Mouse (Mus musculus): ENCODE measurements at regions not wholly inside any gene's neighbourhood (a gene's known extent, or its start where the extent isn't known, plus 50 kb on each side); places are given as distances from the start of the nearest gene placed in this dataset.

DNA sequence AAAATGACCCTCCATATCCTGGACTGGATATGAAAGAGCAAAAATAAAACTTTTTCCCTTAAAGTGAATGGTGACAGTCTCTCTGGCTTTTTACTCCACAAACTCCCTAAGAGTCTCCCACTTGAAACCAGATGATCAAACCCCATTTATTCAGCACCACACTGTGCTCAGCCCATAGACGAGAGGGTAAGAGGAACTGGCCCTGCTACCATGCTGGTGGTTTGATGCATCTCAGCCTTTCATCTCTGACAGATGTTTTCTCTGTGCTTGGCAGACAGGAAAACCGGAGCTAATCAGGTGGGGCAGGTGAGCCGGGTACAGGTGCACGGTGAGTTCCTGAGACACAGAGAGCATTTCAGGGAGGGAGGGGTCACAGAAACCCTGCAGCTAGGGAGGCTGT lies 631.8 kb downstream of the Defb40 start:
- no peaks in the 10 kb centered on the region for H3K27me3 ChIP-seq (ENCODE audit: control insufficient read depth, insufficient read depth, low read length)
- no peak for ATAC-seq (replicated peaks; ENCODE audit: low FRiP score)
- WGBS = 70% methylated on average over 4 of the region's 4 CpGs

GRCm38 (mm10) chr8:18345322-18345721 lies 632.7 kb downstream of the Defb40 start:
- H3K27ac ChIP-seq (ENCODE audit: low read depth, low read length) = no peak overlapping the region
- ATAC-seq (replicated peaks; ENCODE audit: low FRiP score) (peak; percentile 85), DNase-seq (ENCODE audit: low spot score) (peak; percentile 74)
- H3K27me3 ChIP-seq (ENCODE audit: control insufficient read depth, insufficient read depth, low read length) = no peaks in the 10 kb centered on the region
- no peaks in the 10 kb centered on the region for H3K36me3 ChIP-seq (ENCODE audit: control insufficient read depth, insufficient read depth, low read length)
- 36% methylated on average over 6 of the region's 6 CpGs for WGBS
- no peaks in the 10 kb centered on the region for H3K4me1 ChIP-seq (replicated peaks; ENCODE audit: control insufficient read depth, insufficient read depth, low read length)
- H3K9me3 ChIP-seq (ENCODE audit: control insufficient read depth, low read length) = no peaks in the 10 kb centered on the region
- H3K4me2 ChIP-seq (ENCODE audit: low read depth, low read length, severe bottlenecking) = no peak overlapping the region
- H3K9ac ChIP-seq (ENCODE audit: low read length) = no peak overlapping the region
- no peak overlapping the region for H3K4me3 ChIP-seq (ENCODE audit: low read depth, low read length)

More for the DNA sequence above, 631.8 kb downstream of the Defb40 start:
- Histone ChIP-seq H3K4me3 (ENCODE audit: low read depth, low read length) (no peak overlapping the region), H3K27ac (ENCODE audit: low read depth, low read length) (no peak overlapping the region), H3K36me3 (ENCODE audit: control insufficient read depth, insufficient read depth, low read length) (no peaks in the 10 kb centered on the region), H3K9me3 (ENCODE audit: control insufficient read depth, low read length) (no peaks in the 10 kb centered on the region), H3K4me1 (replicated peaks; ENCODE audit: control insufficient read depth, insufficient read depth, low read length) (no peaks in the 10 kb centered on the region), H3K4me2 (ENCODE audit: low read depth, low read length, severe bottlenecking) (no peak overlapping the region), H3K9ac (ENCODE audit: low read length) (no peak overlapping the region)
- DNase-seq (ENCODE audit: low spot score) = no peak

- H3K4me3 ChIP-seq (ENCODE audit: low read depth, low read length) = no peak overlapping the region
- DNase-seq (ENCODE audit: low spot score) = no peak
- H3K27me3 ChIP-seq (ENCODE audit: control insufficient read depth, insufficient read depth, low read length) = no peaks in the 10 kb centered on the region
- no peak overlapping the region for H3K9ac ChIP-seq (ENCODE audit: low read length)
- H3K36me3 ChIP-seq (ENCODE audit: control insufficient read depth, insufficient read depth, low read length) = no peaks in the 10 kb centered on the region
- no peak overlapping the region for H3K4me2 ChIP-seq (ENCODE audit: low read depth, low read length, severe bottlenecking)
- no peaks in the 10 kb centered on the region for H3K9me3 ChIP-seq (ENCODE audit: control insufficient read depth, low read length)
- WGBS = 77% methylated on average over 5 of the region's 5 CpGs
- H3K4me1 ChIP-seq (replicated peaks; ENCODE audit: control insufficient read depth, insufficient read depth, low read length) = no peaks in the 10 kb centered on the region
- ATAC-seq (replicated peaks; ENCODE audit: low FRiP score) = peak; percentile 28; the same call in 1 of the 2 replicates
- H3K27ac ChIP-seq (ENCODE audit: low read depth, low read length) = no peak overlapping the region
These were observed 633.2 kb downstream of the Defb40 start for GRCm38 (mm10) chr8:18344838-18345237.

DNA sequence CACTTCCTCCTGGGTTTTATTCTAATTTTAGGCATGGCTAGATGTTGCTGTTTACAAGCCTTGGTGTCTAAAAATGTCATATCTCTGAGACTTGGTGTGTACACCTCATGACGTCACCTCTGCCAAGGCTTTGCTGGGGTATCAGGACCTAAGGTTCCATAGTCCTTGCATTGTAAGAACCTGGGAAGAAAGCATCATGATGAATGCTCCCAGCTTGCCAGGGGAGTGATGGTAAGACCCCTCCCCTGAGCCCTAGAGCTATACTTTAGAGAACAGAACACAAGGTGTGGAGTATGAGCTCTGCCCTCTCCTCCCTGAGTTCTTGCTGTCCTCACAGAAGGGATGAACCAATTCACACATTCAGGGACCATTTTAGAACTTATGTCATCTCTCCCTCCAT lies 642.5 kb downstream of the Defb40 start:
- no peaks in the 10 kb centered on the region for H3K9me3 ChIP-seq (ENCODE audit: control insufficient read depth, low read length)
- no peaks in the 10 kb centered on the region for H3K27me3 ChIP-seq (ENCODE audit: control insufficient read depth, insufficient read depth, low read length)

DNA sequence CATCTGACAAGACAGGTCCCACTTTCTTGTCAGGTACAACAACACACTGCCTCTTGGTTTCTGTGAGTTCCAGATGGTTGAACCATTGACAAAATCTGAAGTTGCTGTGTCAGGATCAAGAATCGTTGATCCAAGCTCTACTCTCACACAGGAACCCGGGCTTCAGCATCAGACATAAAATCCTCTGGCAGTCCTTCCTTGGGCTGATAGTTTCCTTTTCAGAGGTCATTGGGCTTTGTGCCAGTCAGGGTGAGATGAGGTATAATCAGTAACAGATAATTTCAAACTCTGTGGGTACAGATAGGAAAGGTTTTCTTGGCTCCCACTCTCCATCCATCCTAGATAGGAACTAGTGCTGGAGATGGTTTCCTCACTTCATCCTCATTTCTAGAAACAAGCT lies 649.5 kb downstream of the Defb40 start:
- Histone ChIP-seq H3K27me3 (ENCODE audit: control insufficient read depth, insufficient read depth, low read length) (no peaks in the 10 kb centered on the region), H3K9ac (ENCODE audit: low read length) (no peak overlapping the region), H3K4me1 (replicated peaks; ENCODE audit: control insufficient read depth, insufficient read depth, low read length) (no peaks in the 10 kb centered on the region), H3K9me3 (ENCODE audit: control insufficient read depth, low read length) (no peaks in the 10 kb centered on the region), H3K4me3 (ENCODE audit: low read depth, low read length) (no peak overlapping the region), H3K27ac (ENCODE audit: low read depth, low read length) (no peak overlapping the region), H3K36me3 (ENCODE audit: control insufficient read depth, insufficient read depth, low read length) (no peaks in the 10 kb centered on the region), H3K4me2 (ENCODE audit: low read depth, low read length, severe bottlenecking) (no peak overlapping the region)
- DNase-seq (ENCODE audit: low spot score) (no peak), ATAC-seq (replicated peaks; ENCODE audit: low FRiP score) (no peak)
- 92% methylated on average over 2 of the region's 2 CpGs for WGBS

More for the DNA sequence above, 642.5 kb downstream of the Defb40 start:
- Histone ChIP-seq H3K4me3 (ENCODE audit: low read depth, low read length) (no peak overlapping the region), H3K27ac (ENCODE audit: low read depth, low read length) (no peak overlapping the region), H3K36me3 (ENCODE audit: control insufficient read depth, insufficient read depth, low read length) (no peaks in the 10 kb centered on the region), H3K4me2 (ENCODE audit: low read depth, low read length, severe bottlenecking) (no peak overlapping the region), H3K9ac (ENCODE audit: low read length) (no peak overlapping the region), H3K4me1 (replicated peaks; ENCODE audit: control insufficient read depth, insufficient read depth, low read length) (no peaks in the 10 kb centered on the region)
- 93% methylated on average over 1 of the region's 1 CpGs for WGBS
- no peak for ATAC-seq (replicated peaks; ENCODE audit: low FRiP score)
- DNase-seq (ENCODE audit: low spot score) = no peak

DNA sequence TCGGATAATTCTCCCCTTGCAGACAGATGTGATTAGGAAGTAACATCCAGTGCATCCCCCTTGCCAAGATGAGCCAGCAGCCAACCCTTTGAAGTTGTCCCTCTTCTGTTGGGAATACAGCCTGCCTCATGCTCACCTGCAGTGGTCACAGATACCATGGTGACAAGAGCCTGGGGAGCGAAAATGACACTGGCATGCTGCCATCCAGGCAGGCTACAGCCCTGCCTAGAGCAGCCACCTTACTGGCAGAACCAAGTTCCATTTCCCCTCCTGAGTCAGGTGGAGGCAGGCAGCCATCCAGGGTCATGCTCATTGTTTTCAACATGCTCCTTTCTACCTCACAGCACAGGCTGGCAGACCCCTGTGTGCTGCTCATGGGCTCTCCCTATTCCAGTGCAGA lies 661.6 kb downstream of the Defb40 start:
- no peak overlapping the region for H3K9ac ChIP-seq (ENCODE audit: low read length)
- H3K4me2 ChIP-seq (ENCODE audit: low read depth, low read length, severe bottlenecking) = no peak overlapping the region
- H3K36me3 ChIP-seq (ENCODE audit: control insufficient read depth, insufficient read depth, low read length) = no peaks in the 10 kb centered on the region
- WGBS = 87% methylated on average over 2 of the region's 2 CpGs
- no peak overlapping the region for H3K27ac ChIP-seq (ENCODE audit: low read depth, low read length)
- no peaks in the 10 kb centered on the region for H3K9me3 ChIP-seq (ENCODE audit: control insufficient read depth, low read length)
- no peak for DNase-seq (ENCODE audit: low spot score)
- H3K27me3 ChIP-seq (ENCODE audit: control insufficient read depth, insufficient read depth, low read length) = no peaks in the 10 kb centered on the region
- no peaks in the 10 kb centered on the region for H3K4me1 ChIP-seq (replicated peaks; ENCODE audit: control insufficient read depth, insufficient read depth, low read length)
- no peak overlapping the region for H3K4me3 ChIP-seq (ENCODE audit: low read depth, low read length)
- no peak for ATAC-seq (replicated peaks; ENCODE audit: low FRiP score)

DNA sequence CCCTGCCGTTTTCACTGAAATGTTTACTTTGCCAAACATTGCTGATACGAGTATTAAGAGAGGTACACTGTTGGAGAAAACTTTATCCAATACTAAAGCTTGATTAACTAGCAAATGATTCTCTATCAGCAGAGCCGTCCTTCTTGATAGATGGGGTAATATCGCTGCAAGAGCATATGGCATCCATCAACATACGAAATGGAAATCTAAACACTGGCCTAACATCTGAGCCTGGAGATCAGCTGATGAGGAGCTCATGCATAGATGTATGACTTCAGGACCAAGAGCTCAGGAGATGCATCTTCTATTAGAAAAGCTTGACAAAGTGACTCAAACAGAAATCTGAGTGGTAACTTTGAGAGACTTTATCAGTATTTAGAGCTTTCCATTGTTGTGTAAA lies 666.5 kb downstream of the Defb40 start:
- no peaks in the 10 kb centered on the region for H3K9me3 ChIP-seq (ENCODE audit: control insufficient read depth, low read length)
- no peak overlapping the region for H3K4me2 ChIP-seq (ENCODE audit: low read depth, low read length, severe bottlenecking)
- H3K4me3 ChIP-seq (ENCODE audit: low read depth, low read length) = no peak overlapping the region
- no peaks in the 10 kb centered on the region for H3K27me3 ChIP-seq (ENCODE audit: control insufficient read depth, insufficient read depth, low read length)
- ATAC-seq (replicated peaks; ENCODE audit: low FRiP score) (no peak), DNase-seq (ENCODE audit: low spot score) (no peak)
- no peak overlapping the region for H3K27ac ChIP-seq (ENCODE audit: low read depth, low read length)
- no peaks in the 10 kb centered on the region for H3K4me1 ChIP-seq (replicated peaks; ENCODE audit: control insufficient read depth, insufficient read depth, low read length)
- no peak overlapping the region for H3K9ac ChIP-seq (ENCODE audit: low read length)
- no peaks in the 10 kb centered on the region for H3K36me3 ChIP-seq (ENCODE audit: control insufficient read depth, insufficient read depth, low read length)
- 90% methylated on average over 5 of the region's 5 CpGs for WGBS

GRCm38 (mm10) chr8:18310927-18311326 lies 667.1 kb downstream of the Defb40 start:
- no peak for DNase-seq (ENCODE audit: low spot score)
- Histone ChIP-seq H3K4me3 (ENCODE audit: low read depth, low read length) (no peak overlapping the region), H3K27ac (ENCODE audit: low read depth, low read length) (no peak overlapping the region), H3K36me3 (ENCODE audit: control insufficient read depth, insufficient read depth, low read length) (no peaks in the 10 kb centered on the region), H3K4me1 (replicated peaks; ENCODE audit: control insufficient read depth, insufficient read depth, low read length) (no peaks in the 10 kb centered on the region), H3K4me2 (ENCODE audit: low read depth, low read length, severe bottlenecking) (no peak overlapping the region), H3K9ac (ENCODE audit: low read length) (no peak overlapping the region), H3K27me3 (ENCODE audit: control insufficient read depth, insufficient read depth, low read length) (no peaks in the 10 kb centered on the region), H3K9me3 (ENCODE audit: control insufficient read depth, low read length) (no peaks in the 10 kb centered on the region)
- WGBS = 73% methylated on average over 1 of the region's 1 CpGs
- no peak for ATAC-seq (replicated peaks; ENCODE audit: low FRiP score)

- H3K9me3 ChIP-seq (ENCODE audit: control insufficient read depth, low read length) = no peaks in the 10 kb centered on the region
- H3K9ac ChIP-seq (ENCODE audit: low read length) = no peak overlapping the region
- no peaks in the 10 kb centered on the region for H3K36me3 ChIP-seq (ENCODE audit: control insufficient read depth, insufficient read depth, low read length)
- H3K4me3 ChIP-seq (ENCODE audit: low read depth, low read length) = no peak overlapping the region
- H3K27ac ChIP-seq (ENCODE audit: low read depth, low read length) = no peak overlapping the region
- WGBS = 80% methylated on average over 8 of the region's 8 CpGs
- H3K27me3 ChIP-seq (ENCODE audit: control insufficient read depth, insufficient read depth, low read length) = no peaks in the 10 kb centered on the region
- no peaks in the 10 kb centered on the region for H3K4me1 ChIP-seq (replicated peaks; ENCODE audit: control insufficient read depth, insufficient read depth, low read length)
- no peak for DNase-seq (ENCODE audit: low spot score)
- no peak for ATAC-seq (replicated peaks; ENCODE audit: low FRiP score)
- H3K4me2 ChIP-seq (ENCODE audit: low read depth, low read length, severe bottlenecking) = no peak overlapping the region
These were observed 690.4 kb downstream of the Defb40 start for GRCm38 (mm10) chr8:18287536-18288237.
